Mouse (Mus musculus) neural tube, embryonic 13.5 days (tissue): ENCODE measurements at regions not wholly inside any gene's neighbourhood (a gene's known extent, or its start where the extent isn't known, plus 50 kb on each side); places are given as distances from the start of the nearest gene placed in this dataset.

Experiments
- ATAC-seq: fragments of 200-750 bp; cut with Nextera tagmentation; 2 replicates; pipeline ENCODE4 v1.8.0; 2017; ENCODE audit warnings: low read depth, mild to moderate bottlenecking, moderate TSS enrichment, moderate library complexity
- H3K27ac ChIP-seq: fragments of 300-500 bp; sonication (generic); replicated peaks from 2 replicates; pipeline ENCODE4 v1.5.1; 2015; ENCODE audit warnings: moderate library complexity, mild to moderate bottlenecking, inconsistent platforms
- H3K27me3 ChIP-seq: fragments of 300-500 bp; sonication (generic); 2 replicates; pipeline ENCODE4 v1.6.1; 2015; ENCODE audit warnings: mild to moderate bottlenecking, inconsistent platforms
- H3K36me3 ChIP-seq: fragments of 300-500 bp; sonication (generic); 2 replicates; pipeline ENCODE4 v1.6.1; 2015; ENCODE audit warnings: mild to moderate bottlenecking, inconsistent platforms
- H3K4me1 ChIP-seq: fragments of 300-500 bp; sonication (generic); replicated peaks from 2 replicates; pipeline ENCODE4 v1.6.1; 2015; ENCODE audit warnings: inconsistent platforms
- H3K4me2 ChIP-seq: fragments of 300-500 bp; sonication (generic); 2 replicates; pipeline ENCODE4 v1.6.1; 2015; ENCODE audit warnings: inconsistent platforms, mild to moderate bottlenecking, moderate library complexity
- H3K4me3 ChIP-seq: fragments of 300-500 bp; sonication (generic); 2 replicates; pipeline ENCODE4 v1.5.1; 2015; ENCODE audit warnings: mild to moderate bottlenecking, inconsistent platforms
- H3K9ac ChIP-seq: fragments of 300-500 bp; sonication (generic); 2 replicates; pipeline ENCODE4 v1.6.1; 2015; ENCODE audit warnings: moderate library complexity, mild to moderate bottlenecking, inconsistent platforms
- H3K9me3 ChIP-seq: fragments of 300-500 bp; sonication (generic); 2 replicates; pipeline ENCODE4 v1.6.1; 2016; ENCODE audit warnings: inconsistent platforms
- whole genome bisulfite sequencing: fragments of 180-500 bp; shearing (Covaris S2); methylation state at CpG from one replicate; pipeline ENCODE4 v1.1.7; 2015; 5-methylcytosine and 5-hydroxymethylcytosine counted together

GRCm38 (mm10) chr17:49262394-49262793 lies 165.8 kb upstream of the Mocs1 start:
- Histone ChIP-seq H3K9ac (no peak overlapping the region), H3K4me2 (no peak overlapping the region), H3K4me3 (no peak overlapping the region), H3K4me1 (peaks cover 14% of the 10 kb centered on the region), H3K9me3 (no peaks in the 10 kb centered on the region), H3K36me3 (no peaks in the 10 kb centered on the region), H3K27me3 (no peaks in the 10 kb centered on the region; the same call in 1 of the 2 replicates), H3K27ac (no peak overlapping the region)
- 4% methylated on average over 4 of the region's 4 CpGs for WGBS
- ATAC-seq = peak; percentile 66; the same call in 1 of the 2 replicates

- no peak overlapping the region for H3K4me3 ChIP-seq
- no peaks in the 10 kb centered on the region for H3K36me3 ChIP-seq
- H3K4me1 ChIP-seq = peaks cover 12% of the 10 kb centered on the region
- no peaks in the 10 kb centered on the region for H3K9me3 ChIP-seq
- no peak overlapping the region for H3K9ac ChIP-seq
- no peaks in the 10 kb centered on the region; the same call in 1 of the 2 replicates for H3K27me3 ChIP-seq
- H3K4me2 ChIP-seq = no peak overlapping the region
- WGBS = 86% methylated on average over 4 of the region's 4 CpGs
- no peak for ATAC-seq
- H3K27ac ChIP-seq = no peak overlapping the region
Observed at GRCm38 (mm10) chr17:49266343-49266742, 161.8 kb upstream of the Mocs1 start.

- WGBS = 84% methylated on average over 7 of the region's 7 CpGs
- no peak overlapping the region for H3K27ac ChIP-seq
- H3K36me3 ChIP-seq = no peaks in the 10 kb centered on the region
- H3K9ac ChIP-seq = no peak overlapping the region
- no peaks in the 10 kb centered on the region for H3K27me3 ChIP-seq
- no peak overlapping the region for H3K4me3 ChIP-seq
- H3K4me1 ChIP-seq = no peaks in the 10 kb centered on the region
- ATAC-seq = no peak
- H3K4me2 ChIP-seq = no peak overlapping the region
- H3K9me3 ChIP-seq = no peaks in the 10 kb centered on the region
Observed at GRCm38 (mm10) chr17:49269943-49270342, 158.2 kb upstream of the Mocs1 start.

GRCm38 (mm10) chr17:49272661-49273448 lies 155.3 kb upstream of the Mocs1 start:
- Histone ChIP-seq H3K9me3 (no peaks in the 10 kb centered on the region), H3K9ac (no peak overlapping the region), H3K4me2 (no peak overlapping the region), H3K4me1 (no peaks in the 10 kb centered on the region), H3K4me3 (no peak overlapping the region), H3K36me3 (no peaks in the 10 kb centered on the region), H3K27ac (no peak overlapping the region), H3K27me3 (0 out of 2 replicates have a peak, but pooled peaks cover 2% of the 10 kb centered on the region)
- no peak for ATAC-seq
- WGBS = 81% methylated on average over 11 of the region's 11 CpGs

GRCm38 (mm10) chr17:49274936-49275335 lies 153.2 kb upstream of the Mocs1 start:
- Histone ChIP-seq H3K4me3 (no peak overlapping the region), H3K27me3 (0 out of 2 replicates have a peak, but pooled peaks cover 2% of the 10 kb centered on the region), H3K27ac (no peak overlapping the region), H3K36me3 (no peaks in the 10 kb centered on the region), H3K4me1 (peaks cover 19% of the 10 kb centered on the region), H3K9me3 (no peaks in the 10 kb centered on the region), H3K4me2 (no peak overlapping the region), H3K9ac (no peak overlapping the region)
- no peak for ATAC-seq
- WGBS = 96% methylated on average over 3 of the region's 3 CpGs

GRCm38 (mm10) chr17:49275421-49275820 lies 152.7 kb upstream of the Mocs1 start:
- 64% methylated on average over 2 of the region's 2 CpGs for WGBS
- ATAC-seq = no peak

GRCm38 (mm10) chr17:49275916-49276315 lies 152.2 kb upstream of the Mocs1 start:
- no peak for ATAC-seq
- H3K9ac ChIP-seq = no peak overlapping the region
- no peak overlapping the region for H3K4me3 ChIP-seq
- H3K4me2 ChIP-seq = no peak overlapping the region
- peaks cover 19% of the 10 kb centered on the region for H3K4me1 ChIP-seq
- 91% methylated on average over 2 of the region's 2 CpGs for WGBS
- H3K36me3 ChIP-seq = no peaks in the 10 kb centered on the region
- no peak overlapping the region for H3K27ac ChIP-seq
- 0 out of 2 replicates have a peak, but pooled peaks cover 2% of the 10 kb centered on the region for H3K27me3 ChIP-seq
- H3K9me3 ChIP-seq = no peaks in the 10 kb centered on the region

More at GRCm38 (mm10) chr17:49275421-49275820, 152.7 kb upstream of the Mocs1 start:
- Histone ChIP-seq H3K27ac (no peak overlapping the region), H3K4me2 (no peak overlapping the region), H3K4me1 (peaks cover 19% of the 10 kb centered on the region), H3K9ac (no peak overlapping the region), H3K27me3 (0 out of 2 replicates have a peak, but pooled peaks cover 2% of the 10 kb centered on the region), H3K36me3 (no peaks in the 10 kb centered on the region), H3K9me3 (no peaks in the 10 kb centered on the region), H3K4me3 (no peak overlapping the region)

GRCm38 (mm10) chr17:49278541-49278940 lies 149.6 kb upstream of the Mocs1 start:
- 77% methylated on average over 8 of the region's 8 CpGs for WGBS
- no peak overlapping the region for H3K4me2 ChIP-seq
- 0 out of 2 replicates have a peak, but pooled peaks cover 2% of the 10 kb centered on the region for H3K27me3 ChIP-seq
- peaks cover 19% of the 10 kb centered on the region for H3K4me1 ChIP-seq
- no peaks in the 10 kb centered on the region for H3K36me3 ChIP-seq
- H3K4me3 ChIP-seq = no peak overlapping the region
- peak overlapping the region; percentile 63 for H3K27ac ChIP-seq
- no peaks in the 10 kb centered on the region for H3K9me3 ChIP-seq
- ATAC-seq = no peak
- peak overlapping the region; percentile 2; the same call in 1 of the 2 replicates for H3K9ac ChIP-seq

- Histone ChIP-seq H3K9me3 (no peaks in the 10 kb centered on the region), H3K4me1 (peaks cover 19% of the 10 kb centered on the region), H3K4me3 (no peak overlapping the region), H3K9ac (peak overlapping the region; percentile 2; the same call in 1 of the 2 replicates), H3K27ac (peak overlapping the region; percentile 63), H3K36me3 (no peaks in the 10 kb centered on the region), H3K4me2 (no peak overlapping the region), H3K27me3 (0 out of 2 replicates have a peak, but pooled peaks cover 2% of the 10 kb centered on the region)
- WGBS = 44% methylated on average over 10 of the region's 10 CpGs
- peak; percentile 82 for ATAC-seq
Observed at GRCm38 (mm10) chr17:49278973-49279727, 149.0 kb upstream of the Mocs1 start.

GRCm38 (mm10) chr17:49281344-49281743 lies 146.8 kb upstream of the Mocs1 start:
- Histone ChIP-seq H3K27me3 (no peaks in the 10 kb centered on the region), H3K9me3 (no peaks in the 10 kb centered on the region), H3K4me3 (no peak overlapping the region), H3K4me1 (peaks cover 19% of the 10 kb centered on the region), H3K4me2 (no peak overlapping the region), H3K36me3 (no peaks in the 10 kb centered on the region), H3K27ac (no peak overlapping the region), H3K9ac (no peak overlapping the region)
- no peak for ATAC-seq
- whole genome bisulfite sequencing = 81% methylated on average over 13 of the region's 13 CpGs

GRCm38 (mm10) chr17:49282498-49282897 lies 145.7 kb upstream of the Mocs1 start:
- Histone ChIP-seq H3K27me3 (no peaks in the 10 kb centered on the region), H3K9me3 (0 out of 2 replicates have a peak, but pooled peaks cover 2% of the 10 kb centered on the region), H3K9ac (no peak overlapping the region), H3K36me3 (no peaks in the 10 kb centered on the region), H3K4me2 (no peak overlapping the region), H3K27ac (no peak overlapping the region), H3K4me3 (no peak overlapping the region), H3K4me1 (peaks cover 19% of the 10 kb centered on the region)
- WGBS = 83% methylated on average over 10 of the region's 10 CpGs
- ATAC-seq = no peak

- no peak overlapping the region for H3K9ac ChIP-seq
- 87% methylated on average over 5 of the region's 5 CpGs for WGBS
- H3K4me2 ChIP-seq = no peak overlapping the region
- 0 out of 2 replicates have a peak, but pooled peaks cover 8% of the 10 kb centered on the region for H3K9me3 ChIP-seq
- H3K4me3 ChIP-seq = no peak overlapping the region
- no peak for ATAC-seq
- H3K4me1 ChIP-seq = peaks cover 13% of the 10 kb centered on the region
- H3K27ac ChIP-seq = no peak overlapping the region
- no peaks in the 10 kb centered on the region for H3K27me3 ChIP-seq
- no peaks in the 10 kb centered on the region for H3K36me3 ChIP-seq
Observed at GRCm38 (mm10) chr17:49283491-49283890, 144.7 kb upstream of the Mocs1 start.
